Mouse (Mus musculus): Measurements from ENCODE around the gene BC024978.

Gene BC024978

DNA sequence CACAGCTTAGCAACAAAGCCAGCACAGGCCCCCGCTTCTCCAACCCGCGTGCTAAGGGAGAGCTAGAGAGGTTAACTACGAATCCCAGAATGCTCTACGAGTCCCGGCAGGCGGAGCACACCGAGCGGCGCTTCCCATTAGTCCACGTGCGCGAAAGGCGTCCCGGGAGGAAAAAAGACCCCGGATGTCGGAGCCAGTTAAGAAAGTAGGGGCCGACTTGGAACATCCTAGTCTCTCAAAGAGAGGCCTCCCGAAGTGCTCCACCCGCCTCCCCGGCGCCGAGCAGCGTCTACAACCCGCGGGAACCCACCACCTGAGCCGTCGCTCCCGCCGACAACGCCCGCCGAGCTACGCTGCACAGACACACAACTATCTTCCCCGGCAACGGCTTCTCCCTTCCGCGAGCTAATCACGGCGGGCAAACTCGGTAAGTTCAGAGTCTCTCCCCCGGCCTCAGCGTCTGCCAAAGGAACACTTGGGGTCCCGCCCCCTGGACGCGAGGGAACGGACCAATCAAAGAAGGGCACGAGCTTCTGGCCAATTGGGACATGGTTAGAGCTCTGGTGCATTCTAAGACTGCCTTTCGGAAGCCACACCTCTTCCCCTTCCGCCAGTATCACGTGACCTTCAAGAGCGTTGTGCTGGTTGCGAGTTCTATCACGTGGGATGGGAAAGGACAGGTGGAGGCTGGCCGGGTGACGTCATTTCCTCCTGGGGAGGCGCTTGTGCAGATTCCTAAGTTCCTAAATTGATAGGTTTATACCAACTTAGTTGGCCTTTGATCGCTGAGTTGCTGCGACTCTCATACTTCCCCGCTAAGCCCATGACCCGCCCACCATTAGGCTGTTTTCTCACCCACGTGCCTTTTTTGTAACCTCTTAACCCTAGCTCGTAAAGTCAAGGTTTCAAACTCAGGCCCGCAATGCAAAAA is at the start of gene BC024978, which contains the start of gene Snrpa:
TSS of gene BC024978 (plus strand) at position 101 of the 931 bp plus-strand sequence.
TSS of gene Snrpa (minus strand) at position 591 of the 931 bp plus-strand sequence.
- DNase-seq (ENCODE audit: low spot score in 2 of 2), result peak; percentile 99 to 100

DNA sequence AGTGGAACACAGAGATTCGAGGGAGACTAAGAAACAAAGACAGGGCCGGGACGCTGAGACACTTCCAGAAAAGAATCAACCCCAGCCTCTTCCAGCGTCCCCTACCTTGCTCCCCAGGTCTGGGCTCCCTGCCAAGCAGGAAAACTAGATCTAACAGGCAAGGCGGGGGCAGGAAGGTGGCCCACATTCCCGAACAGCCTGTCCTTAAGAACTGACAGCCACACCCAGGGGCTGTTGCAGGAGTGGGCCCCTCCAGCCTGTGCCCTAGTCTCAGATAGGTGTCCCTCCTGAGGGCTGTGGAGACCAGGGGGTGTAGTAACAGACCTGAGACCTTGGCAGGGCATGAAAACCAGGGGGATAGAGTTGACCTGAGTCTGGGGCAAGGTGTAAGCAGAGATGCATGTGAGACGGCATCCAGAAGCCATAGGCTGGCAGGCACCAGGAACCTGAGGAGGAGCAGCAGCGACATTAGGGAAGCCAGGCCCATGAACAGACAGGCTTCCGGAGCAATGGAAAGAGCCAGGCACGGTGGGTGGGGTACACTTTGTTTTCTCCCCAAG is 42.3 kb upstream of the BC024978 start, which contains the start of gene Cyp2t4:
TSS of gene Cyp2t4 (plus strand) at position 510 of the 560 bp plus-strand sequence.
- DNase-seq (ENCODE audit: low spot score in 2 of 2), result no peak

DNA sequence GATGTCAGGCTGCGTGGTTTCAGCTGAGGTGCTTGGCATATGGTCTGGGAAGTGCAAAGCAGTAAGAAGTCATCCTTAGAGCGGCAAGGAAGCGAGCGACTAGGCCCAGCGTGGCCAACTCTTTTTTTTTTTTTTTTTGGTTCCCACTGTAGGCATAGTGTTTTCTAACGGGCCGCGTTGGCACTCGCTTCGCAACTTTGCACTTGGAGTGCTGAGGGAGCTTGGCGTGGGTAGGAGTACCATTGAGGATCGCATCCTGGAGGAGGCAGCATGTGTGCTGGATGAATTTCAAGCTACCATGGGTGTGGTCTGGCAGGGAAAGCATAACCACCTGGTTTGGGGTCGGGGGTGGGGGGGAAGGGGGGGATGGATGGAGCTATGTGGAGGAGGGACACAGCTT is 39.6 kb upstream of the BC024978 start:
- DNase-seq (ENCODE audit: low spot score in 2 of 2), result peak; percentile 66 to 76

DNA sequence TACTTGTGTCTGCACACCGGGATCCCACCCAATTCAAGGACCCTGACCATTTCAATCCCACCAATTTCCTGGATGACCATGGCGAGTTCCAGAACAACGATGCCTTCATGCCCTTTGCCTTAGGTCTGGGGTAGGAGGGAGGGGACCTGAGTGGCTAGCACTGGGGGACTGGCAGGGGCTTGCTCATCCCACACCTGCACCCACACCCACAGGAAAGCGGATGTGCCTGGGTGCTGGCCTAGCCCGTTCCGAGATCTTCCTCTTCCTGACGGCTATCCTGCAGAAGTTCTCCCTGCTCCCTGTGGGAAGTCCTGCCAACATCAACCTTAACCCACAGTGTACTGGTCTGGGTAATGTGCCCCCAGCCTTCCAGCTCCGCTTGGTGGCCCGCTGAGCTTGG is 37.4 kb upstream of the BC024978 start:
- DNase-seq (ENCODE audit: low spot score in 2 of 2), result no peak

DNA sequence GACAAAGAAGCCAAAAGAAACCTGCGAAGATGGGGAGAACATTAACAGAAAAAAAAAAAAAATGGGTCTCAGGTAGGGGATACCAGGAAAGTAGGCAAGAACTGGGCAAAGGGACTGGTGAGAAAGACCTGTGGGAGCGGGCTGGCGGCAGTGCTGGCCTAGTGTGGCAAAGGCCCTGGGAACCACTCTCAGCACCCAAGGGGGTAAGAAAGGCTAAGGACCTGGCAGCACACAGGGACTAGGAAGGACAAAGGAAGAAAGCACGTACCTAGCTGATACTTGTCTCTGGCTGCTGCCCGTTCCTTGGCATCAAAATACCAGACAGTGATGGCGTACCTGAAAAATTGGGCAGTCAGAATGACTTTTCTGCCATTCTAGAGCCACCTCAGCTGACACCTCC is 36.3 kb upstream of the BC024978 start:
- no peak for DNase-seq (ENCODE audit: low spot score in 2 of 2)

DNA sequence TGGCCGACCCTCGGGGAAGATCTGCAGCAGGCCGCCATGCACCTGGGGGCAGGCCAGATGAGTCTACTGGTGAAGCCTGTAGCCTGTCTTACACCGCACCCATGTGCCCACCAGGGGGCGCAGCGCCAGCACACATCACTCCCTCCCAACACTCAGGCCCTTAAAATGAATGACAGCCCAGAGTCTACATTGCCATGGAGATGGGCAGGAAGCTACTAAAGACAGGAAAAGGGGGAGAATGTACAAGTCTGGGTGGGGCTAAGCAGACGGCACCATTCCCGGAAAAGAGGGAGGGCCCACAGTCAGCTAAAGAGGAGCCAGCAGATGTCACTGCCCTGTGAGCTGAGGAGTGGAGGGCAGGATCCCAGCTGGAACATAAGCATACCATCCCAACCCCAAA is 35.7 kb upstream of the BC024978 start:
- DNase-seq (ENCODE audit: low spot score in 2 of 2), result peak; percentile 86 to 87

DNA sequence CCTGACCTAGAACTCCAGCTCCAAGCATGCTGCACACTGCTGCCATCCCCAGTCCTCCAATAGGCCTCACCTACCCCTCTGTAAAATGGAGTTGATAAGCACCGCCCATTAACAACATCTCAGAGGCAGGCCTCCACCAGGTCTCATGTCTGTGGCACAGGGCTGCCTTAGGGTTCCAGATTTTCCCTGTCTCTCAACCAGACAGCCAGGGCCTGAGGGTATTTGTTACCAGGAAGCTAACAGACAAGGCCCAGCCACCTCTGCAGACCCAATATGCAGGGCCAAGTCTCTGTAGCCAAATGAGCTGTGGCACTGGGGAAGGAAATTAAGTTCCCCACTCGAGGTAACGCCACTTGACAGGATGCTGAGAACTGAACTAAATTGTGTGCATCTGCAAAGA is 34.7 kb upstream of the BC024978 start:
- no peak for DNase-seq (ENCODE audit: low spot score in 2 of 2)

DNA sequence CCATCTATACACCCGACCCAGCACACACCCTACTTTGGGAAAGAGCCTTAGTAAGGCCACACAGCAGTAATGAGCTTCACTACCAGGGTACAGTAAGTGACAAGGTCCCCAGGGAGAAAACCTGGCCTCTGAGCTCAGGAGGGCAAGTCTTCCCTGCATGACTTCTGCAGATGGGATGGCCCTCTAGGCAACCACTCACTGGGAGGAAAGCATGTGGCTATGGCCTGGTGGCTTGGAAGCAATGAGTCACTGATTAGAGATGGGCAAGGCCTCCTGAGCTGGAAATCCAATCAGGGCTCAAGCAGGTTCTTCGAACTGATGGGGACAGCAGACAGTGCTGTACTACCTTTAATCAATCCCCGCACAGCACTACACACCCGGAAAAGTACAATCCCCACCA is 33.8 kb upstream of the BC024978 start:
- DNase-seq (ENCODE audit: low spot score in 2 of 2), result no peak

DNA sequence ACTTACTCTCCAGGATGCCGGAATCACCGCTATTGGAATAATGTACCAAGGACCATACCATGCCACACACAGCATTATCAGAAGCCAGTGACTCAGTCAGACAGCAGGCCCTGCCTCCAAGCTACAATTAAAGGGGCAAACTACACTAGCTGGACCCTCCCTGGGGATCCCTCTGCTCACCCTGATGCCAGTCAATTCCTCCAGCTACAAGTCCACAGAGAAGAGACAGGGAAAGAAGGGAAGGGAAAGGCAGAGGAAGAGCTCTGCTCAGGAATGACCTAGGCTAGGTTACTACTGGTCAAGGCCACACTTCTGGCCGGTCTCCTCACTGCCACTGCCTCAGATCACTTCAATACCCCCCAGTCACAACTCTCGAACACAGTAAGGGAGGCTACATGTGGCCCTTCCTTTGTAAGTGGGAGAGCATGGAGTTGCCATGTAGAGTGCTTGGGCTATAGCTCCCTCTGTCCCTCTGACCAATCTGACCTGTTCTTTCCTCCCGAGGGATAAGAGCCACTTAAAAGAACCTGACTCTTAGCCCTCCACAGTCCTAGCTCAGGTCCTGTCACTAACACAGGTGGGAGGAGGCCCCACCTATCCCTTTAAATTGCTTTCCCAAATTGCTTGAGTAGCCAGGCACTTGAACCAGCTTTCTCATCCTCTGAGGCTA is 32.7 kb upstream of the BC024978 start:
- no peak for DNase-seq (ENCODE audit: low spot score in 2 of 2)

DNA sequence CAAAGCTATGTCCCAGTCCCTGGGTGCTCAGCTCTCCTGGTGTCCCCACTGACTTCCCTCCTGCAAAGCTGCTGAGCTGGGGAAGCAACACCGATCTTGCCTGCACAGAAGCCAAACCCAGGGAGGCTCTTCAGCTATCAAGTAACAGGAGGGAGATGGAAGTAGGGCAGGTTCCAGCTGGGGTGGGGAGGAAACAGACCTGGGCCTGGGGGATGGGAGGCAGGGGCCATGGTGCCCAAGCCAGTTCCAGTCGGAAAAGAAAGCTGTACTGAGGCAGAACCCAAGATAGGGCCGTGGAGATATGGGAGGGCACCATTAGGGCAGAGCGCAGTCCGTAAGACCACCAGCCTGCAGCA is 32.2 kb upstream of the BC024978 start:
- no peak for DNase-seq (ENCODE audit: low spot score in 2 of 2)

DNA sequence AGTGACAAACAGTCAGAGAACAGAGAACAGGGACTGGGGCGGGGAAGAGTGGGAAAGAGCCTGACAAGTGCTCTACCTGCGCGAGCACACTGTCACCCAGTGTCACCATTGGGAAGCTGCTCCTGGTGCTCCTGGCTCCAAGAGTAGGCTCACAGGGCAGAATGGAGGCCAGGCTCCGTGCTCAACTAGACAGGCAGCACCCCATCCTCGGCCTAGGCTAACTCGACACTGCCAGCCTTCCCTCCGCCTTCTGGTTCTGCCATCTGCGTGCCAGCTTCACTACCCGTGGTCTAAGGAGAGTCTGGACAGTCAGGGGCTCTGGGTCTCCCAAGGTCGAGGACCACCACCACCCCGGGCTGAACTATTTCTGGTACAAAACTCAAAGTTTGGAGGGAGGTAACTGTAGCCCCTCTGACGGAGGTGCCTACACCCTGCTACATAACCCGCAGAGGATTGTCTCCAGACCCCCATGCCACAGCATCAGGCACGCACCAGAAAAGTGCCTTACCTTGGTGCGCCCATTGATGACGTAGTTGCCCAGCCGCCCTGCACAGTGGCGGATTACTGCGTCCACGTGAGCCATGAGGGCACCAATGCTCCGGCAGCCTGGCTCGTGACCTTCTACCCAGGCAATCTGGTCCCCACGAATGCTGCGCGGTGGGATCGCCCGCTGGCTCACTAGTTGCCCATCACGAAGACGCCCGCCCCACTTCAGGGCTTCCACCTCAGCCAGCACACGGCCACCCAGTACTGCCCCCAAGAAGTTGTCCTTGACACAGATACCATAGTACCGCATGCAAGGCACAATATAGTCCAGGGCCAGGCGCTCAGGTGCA is 31.3 kb upstream of the BC024978 start:
- DNase-seq (ENCODE audit: low spot score in 2 of 2), result no peak

DNA sequence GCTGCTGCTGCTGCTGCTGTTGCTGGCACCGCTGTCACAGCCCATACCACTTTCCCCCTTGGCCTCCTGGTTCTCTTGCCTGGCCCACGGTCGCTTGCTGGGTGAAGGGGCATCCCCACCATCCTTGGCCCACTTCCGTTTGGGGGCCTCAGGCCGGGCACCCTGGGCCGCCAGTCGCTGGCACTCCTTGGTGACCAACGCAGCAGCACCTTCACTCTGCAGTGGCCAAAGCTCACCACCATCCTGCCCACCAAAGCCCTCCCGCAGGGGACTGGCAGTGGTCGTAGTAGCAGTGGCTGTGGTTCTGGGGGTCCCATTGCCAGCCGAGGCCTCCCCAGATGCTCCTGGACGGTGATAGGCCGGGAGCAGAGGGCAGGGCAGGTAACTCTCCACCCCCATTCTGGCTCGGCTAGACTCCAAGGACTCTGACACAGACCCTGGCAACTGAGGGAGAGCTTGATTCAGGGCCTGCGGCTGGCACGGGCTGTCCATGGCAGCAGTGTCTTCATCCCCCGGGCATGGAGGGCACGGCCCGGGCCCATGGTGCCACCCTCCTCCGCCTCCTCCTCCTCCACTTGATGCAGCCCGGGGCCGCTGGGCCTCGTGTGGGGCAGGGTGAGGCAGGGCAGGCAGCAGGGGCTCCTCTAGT is 30.4 kb upstream of the BC024978 start:
- DNase-seq (ENCODE audit: low spot score in 2 of 2), result no peak

DNA sequence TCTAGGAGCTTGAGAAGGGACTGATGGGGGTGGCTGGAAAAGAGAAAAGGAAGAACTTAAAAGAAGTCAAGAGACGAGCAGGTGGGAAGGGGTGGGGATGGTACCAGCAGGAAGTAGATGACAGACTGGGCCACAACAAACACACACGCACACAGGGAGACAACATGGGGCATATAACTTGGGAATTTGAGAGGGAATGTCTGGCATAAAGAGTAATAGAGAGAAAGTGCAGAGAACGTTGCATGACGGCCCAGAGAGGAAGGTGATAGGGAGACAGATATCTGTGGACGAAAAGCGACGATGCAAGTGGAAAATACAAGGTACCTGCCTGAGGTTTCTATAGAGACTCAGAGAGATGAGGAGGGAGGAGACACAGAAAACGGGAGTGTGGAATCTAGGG is 29.9 kb upstream of the BC024978 start:
- no peak for DNase-seq (ENCODE audit: low spot score in 2 of 2)

DNA sequence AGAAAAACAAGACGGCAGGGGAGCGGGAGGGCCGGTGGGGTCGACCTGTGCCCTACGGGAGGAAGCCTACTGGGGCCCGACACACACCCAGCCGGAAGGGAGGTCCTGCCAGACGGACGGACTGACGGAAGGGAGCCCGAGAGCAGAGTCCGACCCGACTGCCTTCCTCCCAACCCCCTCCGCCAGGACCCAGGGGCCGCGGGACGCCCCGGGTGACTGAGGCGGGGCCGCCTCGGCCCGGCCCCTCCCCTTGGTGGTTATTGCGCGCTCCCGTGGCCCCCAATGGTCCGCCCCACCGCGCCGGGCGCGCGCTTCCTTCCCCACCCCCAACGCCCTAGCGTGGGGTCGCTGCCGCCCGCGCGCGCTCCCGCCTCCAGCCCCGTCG is 29.4 kb upstream of the BC024978 start:
- DNase-seq (ENCODE audit: low spot score in 2 of 2), result peak; percentile 55 to 67

DNA sequence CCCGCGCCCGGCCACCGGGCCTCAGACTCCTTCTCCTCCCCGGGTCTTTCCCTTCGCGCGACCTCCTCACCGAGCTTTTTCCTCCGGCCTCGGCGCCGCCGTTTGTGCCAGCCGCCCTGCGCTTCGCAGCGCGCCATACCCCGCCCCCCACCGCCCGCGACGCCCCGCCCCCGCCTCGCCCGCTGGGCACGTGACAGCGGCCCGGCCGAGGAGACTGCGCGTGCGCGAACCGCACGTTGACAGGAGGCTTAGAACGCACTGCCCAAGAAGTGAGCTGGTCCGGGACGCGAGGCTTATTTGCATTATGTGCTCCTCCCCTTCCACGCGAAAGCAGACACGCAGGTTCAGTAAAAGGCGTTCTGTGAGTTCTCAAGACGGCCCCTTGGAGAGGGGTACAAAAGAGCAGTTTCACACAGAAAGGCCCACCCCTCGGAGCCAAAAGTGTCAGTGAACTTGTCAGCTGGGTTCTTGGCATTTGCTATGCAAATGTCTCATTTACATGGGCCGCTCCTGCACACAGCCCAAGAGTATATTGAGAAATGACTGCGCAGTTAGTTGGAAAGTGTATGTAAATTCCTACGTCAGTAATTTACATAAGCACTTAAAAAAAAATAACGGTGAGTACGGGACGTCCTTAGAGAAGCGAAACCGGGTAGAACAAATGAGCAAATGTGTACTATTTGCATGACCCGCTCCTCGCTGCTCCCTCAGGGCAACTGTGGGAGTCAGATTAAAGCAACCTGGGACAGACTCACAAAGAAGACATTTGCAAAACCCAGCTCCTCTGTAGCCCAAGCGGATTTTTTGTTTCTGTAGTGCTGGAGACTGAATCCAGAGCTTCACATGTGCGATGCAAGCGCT is 28.7 kb upstream of the BC024978 start, which contains the start of gene Egln2:
TSS of gene Egln2 (minus strand) at position 189 of the 861 bp plus-strand sequence.
- DNase-seq (ENCODE audit: low spot score in 2 of 2), result peak; percentile 93 to 95

DNA sequence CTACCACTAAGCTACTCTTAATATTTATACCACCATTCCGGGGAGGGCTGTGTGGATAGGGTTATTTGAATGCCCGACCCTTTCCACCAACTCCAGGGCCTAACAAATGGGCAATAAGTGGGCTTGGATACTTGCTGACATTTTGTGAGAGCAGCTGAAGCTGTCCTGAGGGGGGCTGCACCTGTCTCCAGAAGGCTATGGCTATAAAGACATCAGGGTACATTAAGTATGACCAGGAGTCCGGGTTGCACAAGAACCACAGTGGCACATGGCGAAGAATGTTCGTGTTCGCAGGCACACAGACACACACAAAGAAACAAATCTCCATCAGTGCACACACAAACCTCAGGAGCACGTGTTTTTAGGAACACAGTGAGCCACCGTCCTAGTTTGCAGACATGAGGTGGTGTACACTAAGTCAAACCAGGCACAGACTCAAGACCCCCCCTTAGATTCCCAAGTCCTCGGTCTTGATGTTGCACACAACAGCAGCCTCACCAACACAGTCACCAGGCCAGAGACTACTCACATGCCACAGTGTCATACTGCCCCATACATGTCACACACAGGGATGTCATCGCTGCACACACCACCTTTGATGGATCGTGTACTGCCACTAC is 28.0 kb upstream of the BC024978 start:
- no peak for DNase-seq (ENCODE audit: low spot score in 2 of 2)

DNA sequence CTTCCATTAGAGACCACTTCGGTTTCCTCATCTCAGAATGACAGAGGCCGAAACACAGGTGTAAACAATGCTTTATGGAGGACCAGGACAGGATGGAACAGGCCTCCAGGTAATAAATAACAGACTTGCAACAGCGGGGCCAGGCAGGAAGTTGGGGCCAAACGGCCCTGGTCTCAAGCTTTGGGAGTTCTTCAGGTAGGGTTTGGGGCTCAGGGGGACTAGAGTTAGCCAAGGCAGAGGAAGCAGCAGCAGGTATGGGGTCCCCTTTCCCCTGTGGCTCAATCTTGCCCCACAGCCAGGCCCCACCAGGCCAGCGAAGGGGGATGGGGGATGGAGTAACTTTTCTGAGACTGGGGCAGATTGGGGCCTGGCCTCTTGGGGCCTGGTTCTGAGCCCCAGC is 27.2 kb upstream of the BC024978 start:
- no peak for DNase-seq (ENCODE audit: low spot score in 2 of 2)

DNA sequence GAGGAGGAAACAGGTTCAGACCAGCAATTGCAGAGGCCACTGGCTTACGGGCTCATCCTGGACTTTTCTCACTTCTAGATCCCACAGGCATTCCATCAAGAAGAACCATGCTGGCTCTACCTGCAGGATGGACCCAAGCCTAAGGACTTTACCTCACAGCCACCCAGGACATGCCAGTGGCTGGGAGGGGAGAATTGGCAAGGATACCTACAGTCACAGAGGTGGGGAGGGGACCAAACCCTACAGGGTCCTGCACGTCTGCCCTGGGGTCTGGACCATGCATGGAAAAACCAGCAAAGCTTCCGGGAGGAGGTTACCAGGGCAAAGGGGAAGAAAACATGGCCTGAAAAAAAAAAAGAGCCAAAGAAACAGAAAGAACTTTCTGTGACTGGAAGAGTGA is 24.6 kb upstream of the BC024978 start:
- no peak for DNase-seq (ENCODE audit: low spot score in 2 of 2)

DNA sequence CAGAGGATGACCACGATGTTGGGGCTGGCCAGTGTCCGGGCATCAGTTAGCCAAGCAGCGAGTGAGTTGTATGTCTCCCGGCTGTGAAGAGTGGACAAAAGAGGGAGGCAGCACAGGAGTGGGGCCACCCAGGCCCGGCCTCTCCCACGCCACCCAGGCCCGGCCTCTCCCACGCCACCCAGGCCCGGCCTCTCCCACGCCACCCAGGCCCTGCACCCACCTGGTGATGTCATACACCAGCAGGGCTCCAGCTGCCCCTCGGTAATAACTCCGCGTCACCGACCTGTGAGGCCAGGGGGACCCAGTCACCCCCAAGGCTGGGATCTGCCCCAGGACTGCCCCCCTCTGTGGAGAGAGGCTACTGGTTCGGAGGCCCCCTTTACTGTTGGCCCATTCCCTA is 21.1 kb upstream of the BC024978 start:
- no peak for DNase-seq (ENCODE audit: low spot score in 2 of 2)

DNA sequence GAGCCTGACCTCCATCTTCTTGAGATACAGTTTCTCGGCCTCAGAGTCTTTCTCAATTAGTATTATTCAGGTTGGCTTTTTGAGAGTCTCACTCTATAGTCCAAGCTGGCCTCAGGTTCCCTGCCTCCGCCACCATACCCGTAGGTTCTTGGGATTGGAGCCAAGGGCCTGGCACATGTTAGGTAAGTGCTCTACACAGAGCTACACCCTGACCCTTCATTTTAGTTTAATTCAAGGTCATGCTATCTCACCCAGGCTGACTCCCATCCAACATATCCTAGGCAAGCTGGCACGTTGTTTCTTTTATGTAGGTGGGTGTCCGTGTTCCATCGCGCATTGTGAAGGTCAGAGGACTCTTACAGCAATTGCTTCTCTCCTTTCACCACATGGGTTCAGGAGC is 20.7 kb upstream of the BC024978 start:
- DNase-seq (ENCODE audit: low spot score in 2 of 2), result no peak

All from right cerebral cortex, postnatal 36 days (tissue).